Mouse (Mus musculus): ENCODE measurements at regions not wholly inside any gene's neighbourhood (a gene's known extent, or its start where the extent isn't known, plus 50 kb on each side); places are given as distances from the start of the nearest gene placed in this dataset.

- TF ChIP-seq CTCF (IDR thresholded peaks at IDR 0.05; ENCODE audit: control insufficient read depth, insufficient read depth, insufficient replicate concordance, low read depth, low read length) = no peak
- TF ChIP-seq POLR2A (IDR thresholded peaks at IDR 0.05; ENCODE audit: control insufficient read depth, low read depth, low read length) = no peak
Measured at GRCm38 (mm10) chr12:107016801-107017200, 471.6 kb upstream of the 3110018I06Rik start.

Data from testis, adult 2 months (tissue).